Mouse (Mus musculus): ENCODE measurements around the gene Fam92b. TPM values are rescaled to one million over a fixed set of nuclear protein-coding genes. Genes with fewer than 3 reads are reported as not detected.

Fam92b gene
- 0.83 and 0.86 TPM in 2 replicates for polyA plus RNA-seq (2016; fragmentation: Nextera tagmentation; extraction: Ambion mirVana)

DNA sequence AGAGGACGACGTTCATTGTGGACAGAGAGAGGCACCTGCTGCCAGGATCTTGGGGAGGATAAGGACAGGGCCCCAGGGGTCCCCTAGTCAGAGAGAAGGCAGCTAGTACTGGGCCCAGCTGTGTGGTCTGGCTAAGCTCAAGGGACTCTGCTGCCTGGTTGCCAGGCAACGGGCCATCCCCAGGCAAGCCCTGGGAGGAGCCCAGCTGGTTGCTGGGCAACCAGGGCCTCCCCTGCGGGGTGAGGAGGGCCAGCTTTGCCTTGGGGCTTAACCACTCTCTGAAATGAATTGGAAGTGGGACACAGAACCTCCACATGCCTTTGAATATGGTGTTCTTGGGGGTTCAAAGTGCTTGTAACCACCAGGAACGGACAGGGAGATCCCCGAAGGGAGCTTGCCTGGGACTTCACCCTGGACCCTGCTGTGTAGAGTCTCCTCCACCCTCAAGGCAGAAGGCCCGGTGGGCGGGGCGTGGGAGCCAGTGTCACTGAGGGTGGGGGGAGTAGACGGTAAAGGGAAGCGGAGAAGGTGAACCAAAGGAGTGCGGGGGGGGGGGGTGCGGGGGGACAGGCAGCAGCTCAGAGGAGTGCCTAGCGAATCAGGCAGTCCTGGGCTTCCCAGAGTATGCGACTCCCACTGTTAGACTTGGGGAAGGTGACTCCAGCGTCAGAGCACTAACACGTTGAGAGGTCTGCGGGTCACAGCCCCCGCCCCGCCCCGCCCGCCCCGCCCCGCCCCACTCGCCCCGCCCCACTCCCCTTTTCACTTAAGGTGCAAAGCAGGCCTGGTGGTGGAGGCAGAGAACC lies at the start of gene Fam92b:
Gene Fam92b (minus strand): TSS at position 149 of the 806 bp plus-strand sequence.
- Histone ChIP-seq H3K4me3 (peak within 1 kb of the TSS; percentile 45), H3K36me3 (replicated peaks) (no peaks in the 10 kb centered on the region), H3K27me3 (replicated peaks; ENCODE audit: low read depth, poor library complexity, severe bottlenecking) (peaks cover 59% of the 10 kb centered on the region), H3K27ac (replicated peaks) (peak within 1 kb of the TSS; percentile 84), H3K4me1 (peaks cover 66% of the 10 kb centered on the region), H3K9me3 (no peaks in the 10 kb centered on the region)
- WGBS, result under 1% methylated on average over 26 of the region's 26 CpGs
- DNase-seq (ENCODE audit: low spot score), result peak; percentile 90

DNA sequence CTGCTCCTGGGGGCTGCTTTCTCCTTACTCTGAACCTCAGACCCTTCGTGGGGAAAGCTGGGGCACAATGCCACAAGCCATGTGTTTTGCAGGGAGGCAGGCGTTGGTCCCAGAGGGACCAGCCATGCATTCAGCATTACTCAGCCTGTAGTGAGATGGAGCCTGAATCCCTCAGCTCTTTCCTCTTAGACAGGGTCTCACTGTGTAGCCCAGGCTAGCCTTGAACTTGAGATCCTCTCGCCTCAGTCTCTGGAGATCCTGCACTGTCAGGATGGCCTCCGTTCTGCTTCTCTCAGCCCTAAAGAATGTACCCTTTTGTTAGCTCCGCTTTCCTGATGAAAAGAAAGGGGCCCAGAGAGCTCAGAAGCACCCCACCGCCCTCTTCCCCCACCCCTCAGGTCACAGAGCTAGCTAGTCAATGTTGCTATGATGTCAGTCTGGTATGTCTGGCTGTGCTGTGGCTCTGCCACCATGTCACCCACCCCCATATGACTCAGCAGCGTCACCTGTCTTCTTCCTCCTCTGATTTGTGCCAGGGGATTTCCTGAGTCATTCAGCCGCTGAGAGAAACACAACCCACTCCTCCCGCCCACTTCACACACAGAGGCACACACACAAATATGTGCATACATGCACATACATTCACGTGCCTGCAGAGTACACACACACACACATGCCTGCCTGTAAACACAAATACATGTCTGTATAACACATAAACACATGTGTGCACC lies 48.3 kb upstream of the Fam92b start:
- DNase-seq (ENCODE audit: low spot score), result peak; percentile 33
- Histone ChIP-seq H3K4me1 (peaks cover 87% of the 10 kb centered on the region), H3K27me3 (replicated peaks; ENCODE audit: low read depth, poor library complexity, severe bottlenecking) (peaks cover 51% of the 10 kb centered on the region), H3K27ac (replicated peaks) (peak overlapping the region; percentile 74), H3K4me3 (no peak overlapping the region), H3K36me3 (replicated peaks) (no peaks in the 10 kb centered on the region), H3K9me3 (no peaks in the 10 kb centered on the region)
- 45% methylated on average over 10 of the region's 10 CpGs for WGBS

DNA sequence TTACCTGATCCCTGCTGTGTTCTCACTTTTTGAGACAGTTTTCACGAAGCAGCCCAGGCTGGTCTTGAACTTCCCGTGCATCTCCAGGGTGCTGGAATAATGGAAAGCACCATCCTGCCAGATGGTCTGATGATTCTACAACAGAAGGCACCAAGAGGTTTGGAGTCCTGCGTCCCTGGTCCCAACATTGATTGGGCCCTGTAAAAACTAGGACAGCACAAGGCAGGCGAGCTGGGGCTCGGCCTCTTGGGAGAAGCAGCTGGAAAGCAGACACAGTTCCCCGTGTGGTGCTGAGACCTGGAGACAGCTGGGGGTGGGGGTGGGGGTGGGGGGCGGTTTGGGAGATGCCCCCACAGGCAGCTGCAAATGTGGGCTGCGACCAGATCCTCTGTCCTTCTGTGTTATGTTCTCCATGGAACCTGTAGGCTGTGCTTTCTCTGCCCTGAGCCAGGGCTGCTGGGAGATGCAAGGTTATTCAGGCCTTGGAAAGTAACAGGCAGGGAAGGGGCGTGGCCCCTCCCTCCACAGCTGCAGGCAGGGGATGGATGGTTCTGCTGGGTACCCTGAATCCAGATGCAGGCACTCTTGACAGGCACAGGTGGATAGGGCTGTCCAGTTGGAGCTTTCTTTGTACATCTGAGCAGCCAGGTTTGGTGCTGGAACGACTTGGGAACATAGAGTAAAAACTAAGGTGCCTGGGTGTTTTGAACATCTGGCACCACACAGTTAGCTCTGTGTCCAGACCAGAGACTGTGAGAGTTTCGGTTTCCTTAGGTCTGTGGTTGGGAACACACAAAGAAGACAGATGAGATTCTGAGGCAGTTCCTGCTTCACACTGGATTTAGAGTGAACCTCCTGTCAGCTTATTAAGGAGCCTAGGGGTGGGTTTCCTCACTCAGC lies 47.5 kb upstream of the Fam92b start:
- H3K27me3 ChIP-seq (replicated peaks; ENCODE audit: low read depth, poor library complexity, severe bottlenecking), result peaks cover 43% of the 10 kb centered on the region
- WGBS, result 49% methylated on average over 11 of the region's 11 CpGs

DNA sequence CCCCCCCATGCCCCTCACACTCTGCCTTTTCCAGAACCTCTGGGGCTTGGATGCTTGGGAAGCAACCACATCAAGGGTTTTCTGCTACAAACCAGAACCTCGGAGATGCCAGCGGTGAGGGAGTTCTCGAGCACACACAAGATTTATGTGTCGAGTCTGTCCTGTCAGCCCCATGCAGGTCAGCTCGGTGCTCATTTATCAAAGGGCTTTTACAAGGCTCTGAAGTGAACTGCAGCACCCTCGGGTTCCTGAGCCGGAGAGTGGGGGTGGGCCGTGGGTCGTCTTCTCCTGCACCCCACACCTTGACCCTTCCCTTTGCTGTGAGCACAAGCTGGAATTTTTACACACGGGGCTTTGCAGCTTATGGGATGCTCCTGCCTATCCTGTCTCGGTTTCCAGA lies 45.3 kb upstream of the Fam92b start:
- no peak overlapping the region; the same call in 1 of the 2 replicates for H3K27ac ChIP-seq (replicated peaks)
- H3K4me1 ChIP-seq, result peaks cover 88% of the 10 kb centered on the region

More for the DNA sequence above, 47.5 kb upstream of the Fam92b start:
- DNase-seq (ENCODE audit: low spot score), result no peak
- Histone ChIP-seq H3K4me3 (no peak overlapping the region; the same call in 1 of the 2 replicates), H3K36me3 (replicated peaks) (no peaks in the 10 kb centered on the region), H3K27ac (replicated peaks) (peak overlapping the region; percentile 74), H3K4me1 (peaks cover 87% of the 10 kb centered on the region), H3K9me3 (no peaks in the 10 kb centered on the region)

DNA sequence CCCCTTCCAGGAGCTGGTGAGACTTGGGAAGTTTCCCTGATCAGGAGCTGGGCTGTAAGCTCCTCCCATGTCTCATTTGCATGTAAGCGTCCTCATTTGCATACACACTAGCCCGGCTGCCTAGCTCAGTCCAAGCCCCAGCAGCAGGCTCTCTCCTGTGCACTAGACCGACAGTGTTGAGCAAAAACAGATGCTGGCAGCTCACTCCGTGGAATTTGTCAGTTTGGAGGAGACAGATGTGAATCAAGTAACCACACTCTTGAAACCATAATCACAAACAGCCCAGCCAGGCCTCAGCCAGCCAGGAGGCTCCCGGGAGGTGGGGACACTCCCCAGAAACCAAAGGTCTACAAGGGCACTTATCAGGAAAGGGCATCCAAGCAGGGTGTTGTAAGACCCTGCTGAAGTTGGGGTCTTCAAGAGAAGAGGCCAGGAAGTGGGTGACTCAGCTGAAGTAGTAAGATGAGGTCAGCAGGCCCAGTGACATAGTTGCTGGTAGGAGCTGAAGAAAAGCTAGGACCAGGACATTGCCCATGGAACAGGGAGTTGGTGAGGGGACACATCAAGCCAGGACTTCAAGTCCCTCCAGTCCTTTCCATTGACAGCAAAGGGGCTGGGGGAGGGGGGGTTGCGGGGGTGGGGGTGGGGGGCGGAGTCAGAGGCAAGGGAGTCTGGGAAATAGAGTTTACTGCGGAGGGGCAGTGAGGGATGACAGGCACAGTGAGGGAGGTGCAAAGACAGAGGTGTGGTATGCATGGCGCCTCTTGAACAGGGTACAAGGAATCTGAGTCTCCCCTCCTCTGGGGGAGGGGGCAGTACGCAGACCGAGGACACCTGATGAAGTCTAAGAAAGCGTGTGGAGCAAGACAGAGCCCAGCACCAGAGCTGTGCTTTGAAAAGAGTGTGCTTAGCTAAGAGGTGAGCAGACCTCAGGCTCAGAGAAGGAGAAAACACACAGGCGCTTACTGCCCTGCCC lies 39.9 kb upstream of the Fam92b start:
- 16% methylated on average over 13 of the region's 13 CpGs for WGBS

More for the DNA sequence above, 45.3 kb upstream of the Fam92b start:
- Histone ChIP-seq H3K27me3 (replicated peaks; ENCODE audit: low read depth, poor library complexity, severe bottlenecking) (peaks cover 28% of the 10 kb centered on the region), H3K9me3 (no peaks in the 10 kb centered on the region), H3K4me3 (no peak overlapping the region), H3K36me3 (replicated peaks) (no peaks in the 10 kb centered on the region)
- DNase-seq (ENCODE audit: low spot score), result no peak
- WGBS, result 76% methylated on average over 11 of the region's 11 CpGs

DNA sequence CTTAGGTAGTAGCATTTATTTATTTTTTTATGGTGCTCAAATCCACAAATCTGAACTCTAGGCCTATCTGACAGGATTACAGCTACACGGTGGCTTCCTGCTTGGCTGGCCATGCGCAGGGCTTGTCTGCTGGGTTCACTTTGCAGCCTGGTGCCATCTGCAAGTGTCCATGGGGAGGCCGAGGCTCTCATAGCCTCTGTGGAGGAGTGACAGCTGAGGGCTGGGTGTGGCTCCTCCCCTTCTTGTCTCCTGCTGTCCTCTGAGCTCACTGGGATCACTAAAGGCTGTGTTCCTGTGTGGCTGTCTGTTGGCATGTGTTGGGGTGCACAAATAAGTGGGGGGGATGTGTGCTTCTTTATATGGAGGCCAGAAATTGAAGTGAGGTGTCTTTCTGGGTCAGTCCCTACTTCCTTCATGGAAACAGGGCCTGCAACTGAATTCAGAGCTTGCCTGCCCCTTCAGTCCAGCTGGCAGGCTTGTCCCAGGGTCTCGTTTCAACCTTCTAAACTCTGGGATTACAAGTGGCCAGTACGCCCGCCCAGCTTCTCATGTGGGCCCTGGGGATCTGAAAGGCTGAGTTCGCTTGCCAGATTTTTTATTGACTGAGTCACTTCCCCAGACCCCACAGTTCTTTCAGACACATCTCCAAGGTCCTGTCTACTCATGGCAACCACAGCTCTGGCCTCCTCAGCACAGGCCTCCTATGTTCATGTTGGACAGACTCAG lies 38.3 kb upstream of the Fam92b start:
- Histone ChIP-seq H3K4me1 (peaks cover 77% of the 10 kb centered on the region), H3K4me3 (no peak overlapping the region), H3K36me3 (replicated peaks) (no peaks in the 10 kb centered on the region), H3K27me3 (replicated peaks; ENCODE audit: low read depth, poor library complexity, severe bottlenecking) (peaks cover 10% of the 10 kb centered on the region), H3K9me3 (no peaks in the 10 kb centered on the region), H3K27ac (replicated peaks) (peak overlapping the region; percentile 63)
- 49% methylated on average over 7 of the region's 7 CpGs for WGBS
- no peak for DNase-seq (ENCODE audit: low spot score)

More for the DNA sequence above, 39.9 kb upstream of the Fam92b start:
- H3K4me1 ChIP-seq, result peaks cover 75% of the 10 kb centered on the region
- H3K27me3 ChIP-seq (replicated peaks; ENCODE audit: low read depth, poor library complexity, severe bottlenecking), result peaks cover 20% of the 10 kb centered on the region
- DNase-seq (ENCODE audit: low spot score), result peak; percentile 88
- H3K27ac ChIP-seq (replicated peaks), result peak overlapping the region; percentile 79
- H3K9me3 ChIP-seq, result no peaks in the 10 kb centered on the region
- H3K36me3 ChIP-seq (replicated peaks), result no peaks in the 10 kb centered on the region
- peak overlapping the region; percentile 29; the same call in 1 of the 2 replicates for H3K4me3 ChIP-seq

DNA sequence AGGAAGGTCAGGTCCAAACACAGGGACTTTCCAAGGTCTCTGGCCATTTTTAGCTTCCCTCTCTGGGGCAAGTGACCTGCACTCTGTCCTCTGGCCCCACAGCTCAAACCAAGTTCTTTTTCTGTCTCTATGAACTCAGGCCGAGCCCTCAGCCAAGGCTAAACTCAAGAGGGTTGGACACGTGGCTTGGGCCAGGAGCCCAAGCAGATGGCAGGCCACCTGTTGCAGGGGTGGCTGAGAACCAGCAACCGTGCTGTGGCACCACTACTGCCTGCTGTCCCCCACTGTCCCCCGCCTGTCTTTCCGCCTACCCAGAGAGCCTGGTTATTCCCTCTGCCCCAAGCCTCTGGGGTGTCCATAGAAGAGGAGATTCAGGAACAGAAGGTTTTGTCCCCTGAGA lies 36.7 kb upstream of the Fam92b start:
- Histone ChIP-seq H3K27ac (replicated peaks) (no peak overlapping the region), H3K9me3 (no peaks in the 10 kb centered on the region), H3K4me3 (no peak overlapping the region), H3K4me1 (peaks cover 70% of the 10 kb centered on the region), H3K27me3 (replicated peaks; ENCODE audit: low read depth, poor library complexity, severe bottlenecking) (peaks cover 10% of the 10 kb centered on the region), H3K36me3 (replicated peaks) (no peaks in the 10 kb centered on the region)
- 74% methylated on average over 5 of the region's 5 CpGs for WGBS
- DNase-seq (ENCODE audit: low spot score), result no peak

DNA sequence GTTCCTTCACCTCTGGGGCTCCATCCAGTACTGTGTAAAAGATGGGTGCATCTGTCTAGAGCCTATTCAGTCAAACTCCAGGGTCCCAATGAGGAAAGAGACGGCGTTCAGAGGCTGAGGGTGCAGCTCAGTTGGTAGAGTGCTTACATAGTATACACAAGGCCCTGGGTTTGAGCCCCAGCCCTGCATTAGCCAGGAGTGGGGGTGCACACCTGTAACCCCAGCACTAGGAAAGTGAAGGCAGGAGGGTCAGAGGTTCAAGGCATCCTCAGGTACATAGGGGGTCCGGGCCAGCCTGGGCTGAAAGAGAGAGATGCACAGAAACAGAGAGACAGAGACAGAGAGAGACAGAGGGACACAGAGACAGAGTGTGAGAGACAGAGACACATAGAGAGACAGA lies 36.0 kb upstream of the Fam92b start:
- no peak for DNase-seq (ENCODE audit: low spot score)
- no peak overlapping the region for H3K4me3 ChIP-seq
- H3K27ac ChIP-seq (replicated peaks), result peak overlapping the region; percentile 15; the same call in 1 of the 2 replicates
- no peaks in the 10 kb centered on the region for H3K9me3 ChIP-seq
- 88% methylated on average over 3 of the region's 3 CpGs for WGBS
- peaks cover 10% of the 10 kb centered on the region for H3K27me3 ChIP-seq (replicated peaks; ENCODE audit: low read depth, poor library complexity, severe bottlenecking)
- peaks cover 67% of the 10 kb centered on the region for H3K4me1 ChIP-seq
- no peaks in the 10 kb centered on the region for H3K36me3 ChIP-seq (replicated peaks)

DNA sequence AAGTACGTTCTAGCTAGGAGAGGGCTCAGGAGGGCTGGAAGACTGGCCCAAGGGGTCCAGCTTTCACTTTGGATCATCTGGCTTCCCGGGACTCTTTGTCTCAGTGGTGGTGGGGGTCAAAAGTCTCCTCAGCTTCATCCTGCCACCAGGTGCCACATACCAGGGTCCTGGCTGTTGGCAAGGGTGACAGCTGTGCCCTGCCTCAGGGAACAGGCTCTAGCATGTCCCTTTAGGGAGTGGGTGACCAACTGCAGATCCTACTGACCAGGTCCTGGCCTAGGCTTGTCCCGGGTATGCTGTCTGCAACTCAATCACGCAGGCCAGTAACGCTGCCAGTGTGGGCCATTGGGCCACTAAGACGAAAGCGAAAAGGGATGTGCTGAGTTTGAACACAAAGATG lies 35.3 kb upstream of the Fam92b start:
- peaks cover 67% of the 10 kb centered on the region for H3K4me1 ChIP-seq
- WGBS, result 90% methylated on average over 7 of the region's 7 CpGs

DNA sequence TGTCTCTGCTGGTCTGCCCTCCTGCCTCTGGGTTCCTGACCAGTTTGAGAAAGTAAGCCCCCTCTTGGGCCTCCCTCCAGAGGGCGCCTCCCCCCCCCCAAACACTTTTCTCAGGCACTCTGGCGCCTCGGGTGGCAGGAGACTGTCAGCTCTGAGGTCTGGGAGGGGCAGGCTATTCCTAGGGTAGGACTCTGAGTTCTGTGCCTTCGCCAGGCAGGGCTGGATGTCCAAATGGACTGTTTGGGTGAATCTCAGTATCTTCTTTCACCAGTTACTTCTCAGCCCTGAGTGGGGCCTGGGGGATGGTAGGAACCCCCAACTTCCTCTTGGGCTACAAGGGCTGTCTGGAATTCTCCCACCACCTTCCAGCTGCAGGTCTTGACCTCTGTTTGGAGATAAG lies 34.1 kb upstream of the Fam92b start:
- 15% methylated on average over 4 of the region's 4 CpGs for WGBS
- H3K4me3 ChIP-seq, result no peak overlapping the region
- peaks cover 56% of the 10 kb centered on the region for H3K4me1 ChIP-seq
- H3K9me3 ChIP-seq, result no peaks in the 10 kb centered on the region
- peak overlapping the region; percentile 76 for H3K27ac ChIP-seq (replicated peaks)
- DNase-seq (ENCODE audit: low spot score), result peak; percentile 70
- H3K36me3 ChIP-seq (replicated peaks), result no peaks in the 10 kb centered on the region
- H3K27me3 ChIP-seq (replicated peaks; ENCODE audit: low read depth, poor library complexity, severe bottlenecking), result peaks cover 10% of the 10 kb centered on the region

More for the DNA sequence above, 35.3 kb upstream of the Fam92b start:
- Histone ChIP-seq H3K4me3 (no peak overlapping the region), H3K27me3 (replicated peaks; ENCODE audit: low read depth, poor library complexity, severe bottlenecking) (peaks cover 10% of the 10 kb centered on the region), H3K9me3 (no peaks in the 10 kb centered on the region), H3K27ac (replicated peaks) (peak overlapping the region; percentile 15; the same call in 1 of the 2 replicates), H3K36me3 (replicated peaks) (no peaks in the 10 kb centered on the region)
- DNase-seq (ENCODE audit: low spot score), result no peak

Measured in embryonic facial prominence, embryonic 10.5 days (tissue).